In the genomic region with DNA sequence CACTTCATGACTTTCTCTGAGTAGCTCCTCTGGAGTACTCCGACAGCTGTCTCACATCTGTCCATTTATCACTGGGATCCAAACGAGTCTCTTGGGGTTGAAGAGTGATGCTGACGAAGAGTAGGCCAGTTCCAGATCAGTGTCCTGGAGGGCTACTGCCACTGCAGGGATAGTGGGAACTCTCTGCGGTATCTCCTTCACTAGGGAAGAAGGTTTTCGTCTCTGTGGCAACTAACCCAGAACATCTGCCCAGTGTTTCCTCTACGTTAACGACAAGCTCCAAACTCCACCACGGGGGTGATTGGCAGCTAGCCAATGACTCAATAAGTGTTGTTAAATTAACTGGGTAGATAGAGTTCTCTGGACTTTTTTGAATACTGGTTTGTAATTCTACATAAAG, we compare ENCODE assay signal across 10 mouse cellular contexts.
DNase-seq lines count a peak whose midpoint lies in the region; ATAC-seq and TF ChIP-seq lines count a peak whose summit lies in the region.
"Had no signal": no experiment of that assay in that cellular context is flagged by ENCODE, and none has a peak within 500 bp of the region (broad histone marks: within the 10 kb centered on the region; RNA-seq: fewer than 3 reads in every experiment).

No protein-coding gene starts in this region.

- DNase-seq in heart, adult 2 months = peak; percentile 64 to 76
- peak; percentile 31 for DNase-seq in adrenal gland, adult 2 months
- peak; percentile 84 for DNase-seq in heart, adult 8-10 months (ENCODE audit: low spot score)
- DNase-seq in lung, embryonic 14.5 days = peak; percentile 76
- DNase-seq in hindbrain, postnatal 0 days (ENCODE audit: low spot score) = no peak
- no peak for DNase-seq in layer of hippocampus, adult 9-10 months (ENCODE audit: low spot score)
- DNase-seq: cerebellum, postnatal 36 days had no signal

- no peak for TF ChIP-seq EP300 in heart, adult 2 months (IDR thresholded peaks at IDR 0.05; ENCODE audit: insufficient read depth, low read depth, low read length)

- 35% methylated on average over 8 of the region's 8 CpGs for WGBS in heart, adult 2 months
- 38% methylated on average over 8 of the region's 8 CpGs for WGBS in heart, embryonic 12.5 days
- WGBS in lung, embryonic 14.5 days = 23% methylated on average over 8 of the region's 8 CpGs
- 43% methylated on average over 8 of the region's 8 CpGs for WGBS in hindbrain, embryonic 16.5 days
- 45% methylated on average over 8 of the region's 8 CpGs for WGBS in hindbrain, postnatal 0 days

- intact Hi-C loops in heart, adult 2 months (cut with DNase I) = loop anchor here (5.0 kb wide), 1 partner anchor 258 kb away; a partner anchor contains a TSS

- 0 out of 2 replicates have a peak, but pooled peaks cover 1% of the 10 kb centered on the region for H3K4me1 ChIP-seq in heart, adult 2 months (ENCODE audit: control insufficient read depth, insufficient read depth, low read length)
- H3K4me1 ChIP-seq in heart, embryonic 12.5 days (replicated peaks) = no peaks in the 10 kb centered on the region
- H3K4me1 ChIP-seq in lung, embryonic 14.5 days (ENCODE audit: insufficient read depth) = peaks cover 4% of the 10 kb centered on the region; the same call in 1 of the 2 replicates
- H3K4me1 ChIP-seq in hindbrain, embryonic 16.5 days (ENCODE audit: control insufficient read depth, insufficient read depth, low read depth, low read length) = no peaks in the 10 kb centered on the region
- no peaks in the 10 kb centered on the region for H3K4me1 ChIP-seq in hindbrain, postnatal 0 days (ENCODE audit: insufficient read depth, low read length)
- H3K4me1 ChIP-seq: megakaryocyte, embryonic 14.5 days had no signal

- no peak for TF ChIP-seq POLR2A in heart, adult 2 months (IDR thresholded peaks at IDR 0.05; ENCODE audit: insufficient read depth, low read depth, low read length)

- H3K27ac ChIP-seq in heart, adult 2 months = no peak overlapping the region
- no peak overlapping the region for H3K27ac ChIP-seq in heart, embryonic 12.5 days (ENCODE audit: poor library complexity, severe bottlenecking)
- H3K27ac ChIP-seq in lung, embryonic 14.5 days (ENCODE audit: low read depth) = no peak overlapping the region
- no peak overlapping the region for H3K27ac ChIP-seq in hindbrain, embryonic 16.5 days (ENCODE audit: low read depth, low read length)
- no peak overlapping the region for H3K27ac ChIP-seq in hindbrain, postnatal 0 days

- no peak for ATAC-seq in heart, embryonic 12.5 days (ENCODE audit: insufficient number of reproducible peaks, low FRiP score)
- peak; percentile 47; the same call in 1 of the 2 replicates for ATAC-seq in lung, embryonic 14.5 days (ENCODE audit: insufficient read depth)
- no peak for ATAC-seq in hindbrain, embryonic 16.5 days
- no peak for ATAC-seq in hindbrain, postnatal 0 days

- H3K9ac ChIP-seq in heart, adult 2 months (ENCODE audit: low read depth, low read length) = no peak overlapping the region
- H3K9ac ChIP-seq in heart, embryonic 12.5 days = no peak overlapping the region
- no peak overlapping the region for H3K9ac ChIP-seq in lung, embryonic 14.5 days
- no peak overlapping the region for H3K9ac ChIP-seq in hindbrain, embryonic 16.5 days (ENCODE audit: low read depth, low read length)
- no peak overlapping the region for H3K9ac ChIP-seq in hindbrain, postnatal 0 days (replicated peaks; ENCODE audit: low read length)

- no peak for TF ChIP-seq CTCF in heart, adult 2 months (IDR thresholded peaks at IDR 0.05)
- no peak for TF ChIP-seq CTCF in lung, embryonic 14.5 days (IDR thresholded peaks at IDR 0.05; ENCODE audit: low read depth)
- TF ChIP-seq CTCF in hindbrain, postnatal 0 days (IDR thresholded peaks at IDR 0.05; ENCODE audit: low read depth) = no peak

- H3K4me2 ChIP-seq in heart, embryonic 12.5 days = no peak overlapping the region
- H3K4me2 ChIP-seq in lung, embryonic 14.5 days = no peak overlapping the region
- H3K4me2 ChIP-seq in hindbrain, embryonic 16.5 days (ENCODE audit: low read length) = no peak overlapping the region
- H3K4me2 ChIP-seq in hindbrain, postnatal 0 days (ENCODE audit: low read depth, low read length) = no peak overlapping the region

- no peaks in the 10 kb centered on the region for H3K36me3 ChIP-seq in heart, adult 2 months (ENCODE audit: control insufficient read depth, insufficient read depth, low read length)
- no peaks in the 10 kb centered on the region for H3K36me3 ChIP-seq in heart, embryonic 12.5 days
- no peaks in the 10 kb centered on the region for H3K36me3 ChIP-seq in lung, embryonic 14.5 days (ENCODE audit: insufficient read depth)
- H3K36me3 ChIP-seq in hindbrain, embryonic 16.5 days (ENCODE audit: control insufficient read depth, insufficient read depth, low read length) = no peaks in the 10 kb centered on the region
- H3K36me3 ChIP-seq in hindbrain, postnatal 0 days (ENCODE audit: insufficient read depth, low read length) = no peaks in the 10 kb centered on the region

- no peaks in the 10 kb centered on the region for H3K9me3 ChIP-seq in heart, embryonic 12.5 days (replicated peaks)
- no peaks in the 10 kb centered on the region for H3K9me3 ChIP-seq in lung, embryonic 14.5 days (ENCODE audit: low read depth, low read length)
- no peaks in the 10 kb centered on the region for H3K9me3 ChIP-seq in hindbrain, embryonic 16.5 days (ENCODE audit: control insufficient read depth, low read length)
- no peaks in the 10 kb centered on the region for H3K9me3 ChIP-seq in hindbrain, postnatal 0 days (ENCODE audit: low read length)

- no peak overlapping the region for H3K4me3 ChIP-seq in heart, adult 2 months
- no peak overlapping the region for H3K4me3 ChIP-seq in heart, embryonic 12.5 days
- H3K4me3 ChIP-seq in lung, embryonic 14.5 days (ENCODE audit: low read depth, low read length) = no peak overlapping the region
- no peak overlapping the region for H3K4me3 ChIP-seq in hindbrain, embryonic 16.5 days (ENCODE audit: low read length)
- no peak overlapping the region for H3K4me3 ChIP-seq in hindbrain, postnatal 0 days (ENCODE audit: low read length)
- H3K4me3 ChIP-seq: megakaryocyte, embryonic 14.5 days had no signal

- no peaks in the 10 kb centered on the region for H3K79me2 ChIP-seq in heart, adult 2 months (replicated peaks; ENCODE audit: control insufficient read depth, insufficient read depth, low read length)

- H3K27me3 ChIP-seq in heart, adult 2 months (ENCODE audit: control insufficient read depth, insufficient read depth, low read length) = no peaks in the 10 kb centered on the region
- H3K27me3 ChIP-seq in heart, embryonic 12.5 days (replicated peaks) = peaks cover 14% of the 10 kb centered on the region; the same call in 1 of the 2 replicates
- H3K27me3 ChIP-seq in lung, embryonic 14.5 days (ENCODE audit: insufficient read depth, low read length) = no peaks in the 10 kb centered on the region
- no peaks in the 10 kb centered on the region for H3K27me3 ChIP-seq in hindbrain, embryonic 16.5 days (replicated peaks; ENCODE audit: control insufficient read depth, insufficient read depth, low read length)
- H3K27me3 ChIP-seq in hindbrain, postnatal 0 days (ENCODE audit: insufficient read depth, low read length) = no peaks in the 10 kb centered on the region
- H3K27me3 ChIP-seq: megakaryocyte, embryonic 14.5 days had no signal

Comparison
In these comparisons a context has a peak if more than half of its experiments do, and no peak if none do; other contexts are left out.
1. DNase-seq: peak in heart, adult 2 months (2 of 2), adrenal gland, adult 2 months (single experiment), heart, adult 8-10 months (single experiment) and lung, embryonic 14.5 days (single experiment); none in hindbrain, postnatal 0 days (single experiment) and layer of hippocampus, adult 9-10 months (single experiment).